Mouse (Mus musculus) fibroblast of lung, adult 2 months (primary cell): ENCODE measurements around the gene Kat8.
A peak's percentile ranks its signal among the peaks of the same experiment; 100 is the strongest.
"Not testable (repeated sequence)": the region's sequence is repeated elsewhere in the genome, so short reads cannot be mapped to it uniquely, and the experiment has no call there.

Experiments
- DNase-seq: peaks from one replicate; pipeline ENCODE4 v3.0.0-alpha.2; 2011; ENCODE audit warnings: low read depth

Kat8 gene

DNA sequence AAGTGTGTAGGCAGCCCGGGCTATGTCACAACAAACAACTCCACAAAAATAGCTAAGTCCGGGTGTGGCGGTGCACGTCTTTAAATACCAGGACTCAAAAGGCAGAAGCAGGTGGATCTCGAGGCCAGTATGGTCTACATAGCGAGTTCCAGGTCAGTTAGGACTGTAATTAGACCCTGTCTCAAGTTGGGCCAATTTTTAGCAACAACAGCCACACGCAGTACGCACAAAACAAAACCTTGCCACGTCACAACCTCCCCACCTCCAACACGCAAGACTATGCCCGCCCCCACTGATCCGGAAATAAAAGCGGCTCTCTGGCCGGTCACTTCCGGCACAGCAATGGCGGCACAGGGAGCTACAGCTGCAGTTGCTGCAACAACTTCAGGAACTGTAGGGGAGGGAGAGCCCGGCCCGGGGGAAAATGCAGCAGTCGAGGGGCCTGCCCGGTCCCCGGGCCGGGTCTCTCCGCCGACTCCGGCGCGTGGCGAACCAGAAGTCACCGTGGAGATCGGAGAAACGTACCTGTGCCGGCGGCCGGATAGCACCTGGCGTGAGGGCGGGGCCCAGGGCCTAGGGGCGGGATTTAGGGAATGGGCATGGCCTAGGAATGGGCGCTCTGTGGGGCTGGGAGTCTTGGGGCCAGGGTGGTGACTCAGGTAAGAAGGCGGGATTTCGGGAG is at the start of gene Kat8:
TSS of gene Kat8 (plus strand) at position 327 of the 682 bp plus-strand sequence.
- DNase-seq = peak; percentile 75

DNA sequence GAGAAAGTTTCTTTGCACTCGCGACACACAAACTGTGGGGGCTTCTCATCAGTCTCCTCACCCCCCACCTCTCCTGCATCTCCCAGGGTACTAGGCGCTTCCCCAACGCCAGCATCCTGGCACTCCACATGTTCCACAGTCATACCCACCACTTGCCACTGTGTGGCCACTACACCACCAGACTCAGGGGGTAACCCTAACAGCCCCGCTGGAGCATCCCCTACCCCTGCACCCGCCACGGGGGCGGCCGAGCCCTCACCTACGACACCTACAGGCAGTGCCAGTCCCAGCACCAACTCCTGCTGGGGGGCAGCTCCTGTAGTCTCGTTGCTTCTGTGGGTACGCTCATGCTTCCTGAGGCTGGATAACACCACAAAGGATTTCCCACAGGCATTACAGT is 45.9 kb upstream of the Kat8 start:
- no peak for DNase-seq

DNA sequence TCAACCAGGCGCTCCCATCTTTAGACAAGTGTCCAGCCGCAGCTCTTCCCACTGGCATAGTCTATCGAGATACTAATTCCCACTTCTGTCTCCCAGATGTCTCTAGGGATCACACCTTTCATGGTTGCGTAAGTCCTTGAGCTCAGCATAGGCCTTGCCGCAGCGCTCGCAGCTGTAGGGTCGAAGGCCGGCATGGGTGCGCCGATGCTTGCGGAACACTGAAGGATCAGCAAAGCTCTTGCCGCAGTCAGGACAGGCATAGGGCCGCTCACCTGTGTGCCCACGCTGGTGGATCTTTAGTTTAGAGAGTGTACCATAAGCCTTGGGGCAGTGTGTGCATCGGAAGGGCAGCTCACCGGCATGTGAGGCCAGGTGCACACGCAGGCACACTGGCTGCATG is 44.7 kb upstream of the Kat8 start:
- DNase-seq = no peak

DNA sequence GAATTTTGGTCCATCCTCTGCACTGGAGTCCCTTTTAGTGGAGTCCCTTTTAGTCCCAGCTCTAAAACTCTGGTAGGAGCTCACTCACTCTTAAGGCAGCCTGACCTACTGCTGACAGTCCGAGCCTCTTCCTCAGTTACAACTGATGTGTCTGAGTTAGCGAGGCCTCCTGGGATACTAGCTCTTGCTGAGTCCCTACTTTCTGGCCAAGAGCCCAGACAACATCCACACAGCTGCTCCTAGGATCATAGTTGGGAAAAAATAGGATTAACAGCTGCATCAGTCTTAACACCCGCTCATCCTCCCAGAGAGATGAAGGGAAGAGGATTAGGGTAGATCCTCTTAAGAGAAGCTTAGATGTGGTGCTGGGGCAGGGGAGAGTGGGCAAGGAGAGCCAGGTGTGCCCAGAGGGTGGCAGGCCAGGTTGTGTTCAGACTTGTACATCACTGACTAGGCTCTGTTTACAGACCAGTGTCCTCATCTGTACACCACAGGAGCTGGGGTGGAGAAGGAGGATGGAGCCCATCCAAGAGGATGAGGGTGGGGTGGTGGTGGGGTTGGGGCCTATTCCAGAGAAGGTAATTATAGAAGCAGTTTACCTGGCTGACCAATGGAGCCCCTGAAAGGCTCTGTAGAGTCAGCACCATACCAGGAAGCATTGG is 43.0 kb upstream of the Kat8 start:
- DNase-seq = no peak

DNA sequence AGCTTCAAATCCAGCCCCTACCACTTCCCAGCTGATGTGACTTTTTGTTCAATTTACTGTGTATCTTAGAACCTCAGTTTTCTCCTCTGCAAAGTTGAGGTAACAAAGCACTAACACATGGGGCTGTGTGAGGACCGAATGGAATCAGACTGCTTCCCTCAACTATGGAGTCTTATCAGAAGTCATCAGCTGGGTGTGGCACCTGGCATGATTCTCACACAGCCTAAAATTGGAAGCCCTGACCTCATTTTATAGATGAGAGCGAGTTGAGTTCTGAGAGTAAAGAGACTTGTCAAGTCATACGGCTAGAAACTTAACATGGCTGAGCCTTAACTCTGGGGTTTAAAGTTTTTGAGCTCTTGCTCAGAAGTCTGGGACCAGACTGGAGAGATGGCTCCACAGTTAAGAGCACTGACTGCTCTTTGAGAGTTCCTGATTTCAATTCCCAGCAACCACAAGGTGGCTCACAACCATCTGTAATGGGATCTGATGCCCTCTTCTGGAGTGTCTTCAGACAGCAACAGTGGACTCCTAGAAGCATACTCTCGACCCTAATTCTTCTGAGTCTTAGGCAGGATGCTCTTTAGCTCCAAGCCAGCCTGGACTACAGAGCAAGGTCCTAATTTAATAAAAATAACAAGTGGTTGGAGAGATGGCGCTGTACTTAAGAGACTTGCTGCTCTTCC is 42.0 kb upstream of the Kat8 start:
- DNase-seq = no peak

DNA sequence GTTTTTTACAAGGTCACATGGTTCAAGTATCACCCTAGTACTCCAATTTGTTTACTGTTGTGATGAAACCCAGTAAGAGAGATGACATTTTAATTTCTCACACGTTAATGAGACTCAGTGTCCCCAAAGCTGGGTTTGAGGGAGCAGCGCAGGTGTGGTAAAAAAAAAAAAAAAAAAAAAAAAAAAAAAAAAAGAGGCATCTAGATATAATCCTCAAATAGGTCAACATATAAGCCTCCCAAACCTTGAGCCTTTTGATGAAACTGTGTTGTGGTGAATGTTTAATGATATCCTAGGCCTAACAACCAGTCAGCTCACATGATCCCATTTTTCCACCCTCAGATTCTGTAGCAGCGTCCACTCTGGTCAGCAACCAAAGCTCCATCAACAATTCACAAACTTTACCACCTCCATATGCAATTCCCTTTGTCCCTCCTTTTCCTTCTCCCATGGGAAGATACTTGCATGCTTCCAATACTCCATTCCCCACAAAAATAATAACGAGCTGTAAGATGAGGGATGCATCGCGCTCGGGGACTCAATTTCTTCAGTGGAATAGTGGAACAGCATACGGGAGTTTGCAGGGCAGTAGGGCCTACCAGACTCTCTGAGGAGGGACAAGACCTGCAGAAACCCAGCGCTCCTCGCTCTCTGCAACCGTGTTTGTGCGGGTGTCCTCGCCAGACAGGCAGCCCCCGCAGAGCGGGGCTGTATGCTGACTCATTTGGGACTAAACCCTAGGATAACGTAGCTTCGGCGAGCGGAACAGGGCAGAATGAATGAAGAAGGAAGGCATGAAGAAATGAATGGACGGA is 37.3 kb upstream of the Kat8 start:
- DNase-seq = no peak

DNA sequence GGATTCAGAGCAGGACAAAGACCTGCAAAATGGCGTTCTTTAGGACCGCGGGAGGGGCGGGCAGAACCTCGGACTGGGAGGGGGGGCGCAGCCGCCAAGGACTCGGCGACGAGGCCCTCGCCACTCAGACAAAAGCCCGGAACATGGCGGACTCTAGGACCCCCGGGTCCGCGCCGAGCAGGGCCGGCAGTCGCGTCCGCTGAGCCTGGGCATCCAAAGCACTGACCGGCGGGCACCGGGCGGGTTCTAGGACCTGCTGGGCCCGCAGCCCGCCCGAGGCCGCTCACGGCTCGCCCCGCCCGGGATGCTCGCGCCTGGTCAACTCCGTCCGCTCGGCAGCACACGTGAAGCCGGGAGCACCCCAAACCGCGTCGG is 36.7 kb upstream of the Kat8 start:
- DNase-seq = peak; percentile 74

DNA sequence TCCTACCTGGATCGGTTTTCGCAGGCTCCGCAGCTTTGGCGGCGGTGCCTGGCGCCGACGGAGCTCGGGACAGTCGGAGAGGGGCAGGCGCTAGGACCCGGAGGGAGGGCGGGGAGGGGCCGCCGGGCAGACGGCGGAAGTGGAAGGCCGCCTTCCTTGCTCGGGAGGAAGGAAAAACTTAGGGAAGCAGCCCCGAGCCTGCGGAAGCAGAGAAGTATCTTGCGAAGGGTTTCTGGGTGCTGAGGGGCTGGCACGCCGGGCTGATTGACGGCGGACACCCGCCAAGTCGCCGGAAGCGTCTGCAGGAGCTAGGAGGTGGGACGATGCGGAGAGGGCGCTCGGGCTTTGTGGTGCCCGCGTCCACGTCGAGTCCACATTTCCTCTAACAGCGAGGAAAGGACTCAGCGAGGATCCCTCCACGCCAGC is 36.3 kb upstream of the Kat8 start, which contains the start of gene Zfp646:
TSS of gene Zfp646 (plus strand) at position 181 of the 426 bp plus-strand sequence.
- DNase-seq = peak; percentile 49

DNA sequence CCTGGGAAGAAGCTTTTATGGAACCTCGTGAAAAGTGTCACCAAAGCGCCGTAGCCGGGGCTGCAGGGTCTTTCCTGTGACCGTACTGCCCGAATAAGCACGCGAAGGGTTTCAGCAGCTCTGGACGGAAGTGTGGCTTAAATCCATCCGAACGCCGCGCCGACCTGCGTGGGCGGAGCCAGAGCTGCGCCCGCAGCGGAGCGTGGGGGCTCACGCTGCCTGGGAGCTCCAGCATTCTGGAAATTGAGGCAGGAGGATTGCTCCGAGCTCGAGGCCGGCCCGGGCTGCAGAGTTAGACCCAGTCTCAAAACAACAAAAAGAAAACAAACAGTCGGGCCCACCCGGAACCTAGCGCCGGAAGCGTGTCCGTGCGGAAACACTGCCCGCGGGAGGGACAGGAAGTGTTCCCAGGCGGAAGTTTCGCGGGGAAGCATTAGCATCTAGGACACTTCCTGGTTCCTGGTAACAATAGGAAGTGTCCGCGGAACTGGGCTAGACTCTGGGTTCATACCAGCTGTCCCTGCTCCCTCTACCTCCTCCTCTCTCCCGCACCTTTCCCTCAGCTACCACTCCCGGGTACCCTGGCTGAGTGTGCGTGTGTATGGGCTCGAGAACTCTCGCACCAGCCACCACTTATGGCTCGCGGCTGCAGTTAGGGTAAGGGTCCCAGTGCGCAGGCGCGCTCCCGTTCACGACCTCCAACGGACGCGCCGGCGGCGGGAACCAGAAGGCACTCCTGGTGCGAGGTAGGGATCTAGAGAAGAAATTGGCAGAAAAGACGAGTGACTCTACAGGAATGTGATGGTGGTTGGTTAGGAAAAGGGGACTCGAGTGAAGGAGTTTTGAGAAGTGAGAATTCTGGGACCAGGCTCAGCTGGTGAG is 35.6 kb upstream of the Kat8 start, which contains the start of gene Zfp668:
TSS of gene Zfp668 (minus strand) at position 362 of the 882 bp plus-strand sequence.
- DNase-seq = peak; percentile 76

DNA sequence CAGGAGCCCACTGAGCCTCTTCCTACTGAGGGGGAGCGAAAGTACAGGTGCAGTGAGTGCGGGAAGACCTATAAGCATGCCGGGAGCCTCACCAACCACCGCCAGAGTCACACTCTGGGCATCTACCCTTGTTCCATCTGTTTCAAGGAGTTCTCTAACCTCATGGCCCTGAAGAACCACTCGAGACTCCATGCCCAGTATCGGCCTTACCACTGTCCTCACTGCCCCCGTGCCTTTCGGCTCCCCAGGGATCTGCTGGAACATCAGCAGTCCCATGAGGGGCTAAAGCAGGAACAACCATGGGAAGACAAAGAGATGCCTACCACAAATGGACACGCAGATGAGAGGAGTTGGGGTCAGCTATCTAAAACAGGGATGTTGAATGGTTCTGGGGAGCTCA is 33.0 kb upstream of the Kat8 start:
- no peak for DNase-seq

DNA sequence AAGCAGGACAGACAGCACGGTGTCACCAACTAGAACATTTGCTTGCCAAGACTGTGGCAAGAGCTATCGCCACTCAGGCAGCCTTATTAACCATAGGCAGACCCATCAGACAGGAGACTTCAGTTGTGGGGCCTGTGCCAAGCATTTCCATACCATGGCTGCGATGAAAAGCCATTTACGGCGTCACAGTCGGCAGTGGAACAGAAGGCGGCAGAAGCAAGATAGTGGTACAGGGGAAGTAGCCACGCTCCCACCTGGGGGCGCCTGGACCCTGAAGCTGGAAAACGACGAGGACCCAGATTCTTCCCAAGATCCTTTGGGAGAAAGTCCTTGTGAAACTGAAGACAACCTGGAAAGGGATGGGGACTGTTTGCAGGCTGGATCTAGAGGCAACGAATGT is 31.9 kb upstream of the Kat8 start:
- no peak for DNase-seq

DNA sequence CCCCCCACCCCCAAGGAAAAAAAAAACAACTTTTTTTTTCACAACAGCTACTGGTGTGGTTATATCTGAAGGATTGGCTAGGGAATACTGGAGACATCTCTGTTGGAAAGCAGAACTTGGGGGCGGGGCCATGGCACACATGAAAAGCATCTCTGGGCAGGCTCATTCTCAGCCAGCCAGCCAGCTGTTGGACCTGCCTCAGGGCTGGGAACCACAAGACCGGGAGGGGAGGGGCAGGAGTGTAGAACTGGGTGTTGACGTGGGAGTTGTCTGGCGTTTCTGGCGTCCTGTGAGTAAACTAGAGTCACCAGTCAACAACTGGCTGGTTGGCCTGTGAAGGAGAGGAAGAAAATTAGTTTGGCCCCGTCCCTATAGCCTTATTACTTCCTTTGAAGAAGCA is 26.4 kb upstream of the Kat8 start:
- peak; percentile 60 for DNase-seq

DNA sequence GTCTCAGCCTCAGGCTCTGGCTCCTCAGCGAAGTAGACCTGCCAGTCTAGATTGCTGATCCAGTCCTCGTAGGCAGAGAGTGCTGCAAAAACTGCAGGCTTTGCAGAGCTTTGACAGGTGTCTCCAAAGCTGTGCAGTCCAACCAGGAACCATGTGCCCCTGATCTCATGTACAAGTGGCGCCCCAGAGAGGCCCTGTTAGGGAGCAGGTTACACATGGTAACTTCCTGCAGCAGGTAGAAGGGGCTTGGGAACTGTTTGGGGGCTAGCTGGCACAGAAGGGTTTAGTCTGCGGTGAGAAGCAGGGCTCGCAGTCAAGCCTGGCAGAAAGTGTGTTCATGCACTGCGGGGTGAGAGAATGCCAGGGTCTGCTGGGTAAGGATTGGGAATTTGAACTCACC is 25.8 kb upstream of the Kat8 start:
- no peak for DNase-seq

DNA sequence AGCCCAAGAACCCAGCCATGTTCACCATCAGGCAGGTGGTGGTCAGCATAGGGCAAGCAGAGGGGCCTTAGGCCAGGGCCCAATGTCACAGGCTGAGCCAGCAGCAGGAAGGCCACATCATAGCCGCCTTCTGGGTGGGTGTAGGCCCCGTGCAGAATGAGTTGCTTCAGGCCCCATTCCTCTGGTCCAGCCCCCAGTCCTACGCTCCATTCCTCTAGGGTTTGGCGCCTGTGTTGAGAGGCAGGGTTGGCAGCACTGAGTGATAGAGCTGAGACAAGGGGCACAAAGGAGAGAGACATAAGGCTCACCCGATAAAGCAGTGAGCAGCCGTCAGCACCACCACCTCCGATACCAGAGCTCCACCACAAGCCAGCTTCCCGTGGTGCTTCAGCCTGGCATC is 25.1 kb upstream of the Kat8 start:
- no peak for DNase-seq

DNA sequence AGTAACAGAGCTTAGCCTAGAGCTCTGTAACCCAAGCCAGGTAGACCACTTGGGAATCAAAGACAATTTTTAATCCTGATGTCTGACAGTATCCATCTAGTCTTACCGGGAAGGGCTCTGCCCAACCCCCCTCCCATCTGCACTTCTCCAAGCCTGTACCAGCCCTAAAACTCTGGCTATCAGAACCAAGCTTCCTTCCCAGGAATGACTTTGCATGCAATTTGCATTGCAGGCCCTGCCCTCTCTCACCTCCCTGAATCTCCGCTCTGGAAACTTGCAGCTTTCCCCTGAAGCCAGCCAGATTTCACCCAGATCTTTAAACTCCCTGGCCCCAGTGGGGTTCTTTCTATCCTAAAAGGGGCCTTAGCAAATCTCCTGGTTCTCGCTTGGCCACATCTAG is 24.5 kb upstream of the Kat8 start:
- DNase-seq = no peak

DNA sequence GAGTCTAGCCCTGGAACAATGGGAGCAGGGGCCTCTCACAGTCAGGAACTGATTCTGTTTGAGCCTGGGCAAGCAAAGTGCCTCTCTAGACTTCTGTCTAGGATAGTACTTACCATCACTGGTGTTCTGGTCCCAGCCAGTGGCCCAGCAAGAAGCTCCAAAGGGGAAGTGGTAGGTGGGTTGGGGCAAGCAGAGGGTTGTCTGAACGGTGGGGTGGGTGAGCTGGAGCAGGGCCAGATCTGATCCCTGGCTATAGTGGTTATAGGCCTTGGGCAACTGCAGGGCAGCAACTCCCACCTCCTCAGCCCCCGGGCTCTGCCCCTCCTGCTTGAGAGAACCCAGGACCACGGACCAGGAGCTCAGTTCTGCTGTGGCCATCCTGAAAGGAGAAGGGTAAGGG is 23.5 kb upstream of the Kat8 start:
- DNase-seq = no peak

DNA sequence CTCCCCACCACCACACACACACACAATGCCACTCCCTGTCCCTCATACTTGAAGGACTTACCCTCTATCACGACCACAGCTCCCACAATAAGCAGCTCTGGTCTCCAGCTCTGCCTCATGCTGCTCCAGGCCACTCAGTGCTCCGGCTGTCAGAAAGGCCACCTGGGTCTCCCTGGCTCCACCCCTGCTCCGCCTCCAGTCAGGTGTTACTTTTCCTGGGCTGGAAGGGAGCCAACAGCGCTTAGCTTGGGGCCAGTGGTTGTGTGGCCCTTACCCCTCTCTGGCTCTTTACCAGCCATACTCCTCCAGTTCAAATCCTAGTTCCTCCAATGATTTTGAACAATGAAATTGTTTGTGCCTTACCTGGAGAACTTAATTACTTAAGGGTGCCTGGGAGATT is 21.5 kb upstream of the Kat8 start, which contains the start of gene Prss53:
TSS of gene Prss53 (minus strand) at position 173 of the 400 bp plus-strand sequence.
- DNase-seq = no peak

DNA sequence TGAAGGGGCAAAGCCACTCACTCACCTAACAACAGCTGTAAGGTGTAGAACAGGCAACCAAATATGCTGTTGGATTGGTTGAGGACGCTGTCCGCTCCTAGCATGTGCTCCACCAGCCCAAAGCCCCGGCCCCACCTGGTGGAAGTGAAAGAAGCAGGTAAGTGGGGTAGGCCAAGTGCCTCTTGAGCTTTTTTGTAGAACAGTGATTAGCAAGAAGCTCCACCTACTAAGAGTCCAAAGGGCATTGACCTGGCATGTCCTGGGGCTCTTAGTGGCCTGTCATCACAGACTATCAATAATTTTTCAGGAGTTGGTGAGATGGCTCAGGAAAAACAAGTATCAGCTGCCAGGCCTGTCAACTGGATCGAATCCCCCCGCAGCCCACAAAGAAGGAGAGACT is 17.8 kb upstream of the Kat8 start:
- DNase-seq = no peak

DNA sequence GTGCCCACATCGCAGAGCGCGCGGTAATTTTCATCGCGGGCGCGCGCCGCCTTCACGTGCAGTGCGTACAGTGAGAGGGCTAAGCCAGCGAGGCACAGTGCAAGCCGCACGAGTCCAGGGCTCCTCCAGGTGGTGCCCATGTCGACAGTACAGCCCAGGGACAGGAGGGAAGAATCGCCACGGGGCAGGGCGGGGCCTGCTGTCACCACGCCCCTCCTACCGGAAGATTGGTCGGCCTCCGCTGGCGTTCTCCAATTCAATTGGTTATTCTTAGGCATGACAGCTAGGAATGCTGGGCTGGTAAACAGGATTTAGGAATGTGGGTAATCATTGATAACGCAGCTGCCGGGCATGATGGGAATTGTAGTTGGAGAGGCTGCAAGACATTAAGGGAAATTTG is 16.9 kb upstream of the Kat8 start, which contains the start of the genes Gm21974 and Vkorc1:
TSS of gene Gm21974 (minus strand) at position 13 of the 400 bp plus-strand sequence.
TSS of gene Vkorc1 (minus strand) at position 176 of the 400 bp plus-strand sequence.
- DNase-seq = peak; percentile 96

DNA sequence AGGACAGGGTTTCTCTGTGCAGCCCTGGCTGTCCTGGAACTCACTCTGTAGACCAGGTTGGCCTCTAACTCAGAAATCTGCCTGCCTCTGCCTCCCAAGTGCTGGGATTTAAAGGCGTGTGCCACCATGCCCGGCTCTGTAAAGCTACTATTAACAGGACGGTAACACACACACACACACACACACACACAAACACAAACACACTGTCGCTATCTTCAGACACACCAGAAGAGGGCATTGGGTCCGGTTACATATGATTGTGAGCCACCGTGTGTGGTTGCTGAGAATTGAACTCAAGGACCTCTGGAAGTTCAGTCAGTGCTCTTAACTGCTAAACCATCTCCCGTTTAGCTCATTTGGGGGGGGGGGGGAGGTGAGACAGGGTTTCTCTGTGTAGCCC is 16.4 kb upstream of the Kat8 start:
- DNase-seq = not testable (repeated sequence)

DNA sequence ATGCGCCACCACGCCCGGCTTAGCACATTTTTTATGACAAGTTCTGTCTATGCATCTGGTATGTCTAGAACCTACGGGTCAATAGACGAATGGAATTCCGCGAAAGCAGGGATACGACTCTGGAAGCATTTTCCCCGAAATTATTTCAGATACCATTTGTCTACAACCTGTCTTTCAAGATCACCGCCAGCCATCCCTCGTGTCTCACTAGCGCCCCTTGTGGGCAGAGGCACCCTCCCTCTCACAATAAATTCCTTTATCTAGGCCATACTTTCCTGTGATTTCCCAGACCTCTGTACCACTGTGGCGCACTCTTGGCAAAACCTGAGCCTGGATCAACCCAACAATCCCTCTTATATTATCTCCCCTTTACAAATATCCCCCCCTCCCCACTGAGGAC is 15.9 kb upstream of the Kat8 start:
- DNase-seq = no peak
